8 mouse cellular contexts compared by ENCODE assay signal in genomic region chr5:90500714-90501113, GRCm38 (mm10). TPM values are rescaled to one million over a fixed set of nuclear protein-coding genes. Genes with fewer than 3 reads are reported as not detected.
DNase-seq lines count a peak whose midpoint lies in the region; ATAC-seq lines count a peak whose summit lies in the region.

No protein-coding gene starts in this region.

- no peak overlapping the region for H3K4me3 ChIP-seq in liver, embryonic 12.5 days
- H3K4me3 ChIP-seq in intestine, embryonic 16.5 days (ENCODE audit: low read length) = no peak overlapping the region

- no peaks in the 10 kb centered on the region for H3K36me3 ChIP-seq in liver, embryonic 12.5 days
- no peaks in the 10 kb centered on the region for H3K36me3 ChIP-seq in intestine, embryonic 16.5 days (ENCODE audit: control insufficient read depth, insufficient read depth, low read length)

- H3K9me3 ChIP-seq in liver, embryonic 12.5 days (replicated peaks) = no peaks in the 10 kb centered on the region
- no peaks in the 10 kb centered on the region for H3K9me3 ChIP-seq in intestine, embryonic 16.5 days (ENCODE audit: control insufficient read depth, low read length)

- no peak overlapping the region for H3K9ac ChIP-seq in liver, embryonic 12.5 days
- no peak overlapping the region for H3K9ac ChIP-seq in intestine, embryonic 16.5 days (ENCODE audit: low read depth, low read length)

- H3K4me1 ChIP-seq in liver, embryonic 12.5 days = no peaks in the 10 kb centered on the region
- no peaks in the 10 kb centered on the region for H3K4me1 ChIP-seq in intestine, embryonic 16.5 days (ENCODE audit: control insufficient read depth, insufficient read depth, low read length)

- ATAC-seq in liver, embryonic 12.5 days = no peak
- ATAC-seq in intestine, embryonic 16.5 days = peak; percentile 52; the same call in 1 of the 2 replicates

- no peak overlapping the region for H3K4me2 ChIP-seq in liver, embryonic 12.5 days
- no peak overlapping the region for H3K4me2 ChIP-seq in intestine, embryonic 16.5 days (ENCODE audit: low read depth, low read length)

- no peak overlapping the region for H3K27ac ChIP-seq in liver, embryonic 12.5 days
- no peak overlapping the region for H3K27ac ChIP-seq in intestine, embryonic 16.5 days (ENCODE audit: low read length)

- DNase-seq in liver = peak; percentile 64
- peak; percentile 87 to 89 for DNase-seq in cerebellum, postnatal 10 days
- peak; percentile 79 to 85 for DNase-seq in frontal cortex, postnatal 36 days (ENCODE audit: low spot score in 2 of 2)
- peak; percentile 66 to 68 for DNase-seq in left cerebral cortex, postnatal 10 days (ENCODE audit: extremely low spot score in 1 of 2, low spot score in 2 of 2)
- DNase-seq in monocyte, adult 2 months (ENCODE audit: low read depth in 1 of 2, low spot score in 2 of 2) = peak; percentile 3 to 22
- DNase-seq in spleen, postnatal 36 days (ENCODE audit: low spot score in 2 of 2) = peak; percentile 47 to 54

- WGBS in liver, embryonic 12.5 days (ENCODE audit: insufficient replicate concordance) = 6% methylated on average over 6 of the region's 6 CpGs
- 6% methylated on average over 6 of the region's 6 CpGs for WGBS in intestine, embryonic 16.5 days

- intact Hi-C loops in left cerebral cortex, postnatal 10 days (cut with DNase I) = loop anchor here (5.0 to 10.0 kb wide), 2 partner anchors 84 to 293 kb away; no protein-coding TSS in a partner anchor

- no peaks in the 10 kb centered on the region for H3K27me3 ChIP-seq in liver, embryonic 12.5 days (replicated peaks)
- no peaks in the 10 kb centered on the region for H3K27me3 ChIP-seq in intestine, embryonic 16.5 days (replicated peaks; ENCODE audit: control insufficient read depth, insufficient read depth, low read length)

RNA-seq across cellular contexts. Expression of gene Afp, which starts 10.2 kb away (rescaled TPM):
- 6,058 and 6,260 TPM in 2 replicates for polyA plus RNA-seq in liver, embryonic 12.5 days (2016; fragmentation: Nextera tagmentation; extraction: Ambion mirVana)
- polyA plus RNA-seq in intestine, embryonic 16.5 days (2015; fragmentation: Nextera tagmentation; extraction: Ambion mirVana) = 221 and 328 TPM in 2 replicates
- under 1 TPM in 1 of 2 experiments, not detected in 1; 0.20 TPM for total RNA-seq in left cerebral cortex, postnatal 10 days (2021)

RNA-seq across cellular contexts. Expression of gene Afm, which starts 18.0 kb away (rescaled TPM):
- polyA plus RNA-seq in liver, embryonic 12.5 days (2016; fragmentation: Nextera tagmentation; extraction: Ambion mirVana) = 8.1 and 9.2 TPM in 2 replicates
- 11.9 and 13.5 TPM in 2 replicates for polyA plus RNA-seq in intestine, embryonic 16.5 days (2015; fragmentation: Nextera tagmentation; extraction: Ambion mirVana)
- not detected for total RNA-seq in left cerebral cortex, postnatal 10 days (2021)

RNA-seq across cellular contexts. Expression of gene Alb, which starts 40.0 kb away (rescaled TPM):
- 1,037 and 1,058 TPM in 2 replicates for polyA plus RNA-seq in liver, embryonic 12.5 days (2016; fragmentation: Nextera tagmentation; extraction: Ambion mirVana)
- polyA plus RNA-seq in intestine, embryonic 16.5 days (2015; fragmentation: Nextera tagmentation; extraction: Ambion mirVana) = 40.3 and 106 TPM in 2 replicates
- under 1 TPM in 1 of 2 experiments, not detected in 1; 0.28 TPM for total RNA-seq in left cerebral cortex, postnatal 10 days (2021)

Comparison
In these comparisons a context has a peak if more than half of its experiments do, and no peak if none do; other contexts are left out.
1. DNase-seq: peak in every context shown above with its lines; median percentile 88 in cerebellum, postnatal 10 days; 82 in frontal cortex, postnatal 36 days; 67 in left cerebral cortex, postnatal 10 days; 64 in liver; 50 in spleen, postnatal 36 days; 12 in monocyte, adult 2 months.
2. RNA of gene Afp, which starts 10.2 kb away (polyA plus RNA-seq): 6,058 to 6,260 TPM in liver, embryonic 12.5 days; 221 to 328 TPM in intestine, embryonic 16.5 days; every median in the first group is over 10 times any median in the second.